Mouse (Mus musculus) heart, adult 2 months (tissue): Measurements from ENCODE around the gene Ubl4b.

Experiments
- CTCF ChIP-seq: fragments of 200-600 bp; IDR thresholded peaks from 2 replicates; pipeline ENCODE4 v1.8.1; 2022; ENCODE audit warnings: antibody characterized with exemption, mild to moderate bottlenecking, moderate library complexity
- POLR2A ChIP-seq: fragments of 200-500 bp; IDR thresholded peaks from 2 replicates; pipeline ENCODE4 v1.6.1; 2011; ENCODE audit warnings: mild to moderate bottlenecking, low read depth, low read length, control low read depth; ENCODE audit not compliant: insufficient read depth

DNA sequence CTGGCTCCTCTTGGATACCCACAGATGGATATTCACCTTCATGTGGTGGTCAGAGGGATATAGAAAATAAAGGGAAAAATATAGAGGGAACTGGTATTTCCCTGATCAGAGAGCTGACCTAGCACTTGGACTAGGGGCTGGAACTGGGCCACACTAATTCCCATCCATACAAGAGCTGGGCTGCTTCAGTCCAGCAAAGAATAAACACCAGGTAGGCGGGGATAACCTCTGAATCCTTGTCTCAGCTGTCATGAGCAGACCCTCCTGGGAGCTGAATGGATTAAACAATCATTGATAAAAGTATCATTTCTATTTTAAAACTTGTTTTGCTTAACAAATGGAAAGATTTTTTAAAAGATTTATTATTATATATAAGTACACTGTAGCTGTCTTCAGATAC, 36.7 kb upstream of the Ubl4b start:
- no peak for TF ChIP-seq CTCF
- TF ChIP-seq POLR2A = no peak
